Mouse (Mus musculus) retina, adult 2 months (tissue): ENCODE data around the gene Gm47955.
A peak's percentile ranks its signal among the peaks of the same experiment; 100 is the strongest.
"Not testable (repeated sequence)": the region's sequence is repeated elsewhere in the genome, so short reads cannot be mapped to it uniquely, and the experiment has no call there.

Experiments
- DNase-seq: peaks from one replicate; pipeline ENCODE4 v3.0.0-alpha.2; 2012; ENCODE audit warnings: low read depth, low spot score

The Gm47955 gene

GRCm38 (mm10) chr1:82959870-82960385, at the start of gene Gm47955:
TSS of gene Gm47955 (plus strand) at chr1:82960286.
- no peak for DNase-seq

GRCm38 (mm10) chr1:82913025-82913424, 47.1 kb upstream of the Gm47955 start, which contains the start of gene A030005L19Rik:
TSS of gene A030005L19Rik (plus strand) at chr1:82913325.
- DNase-seq = no peak

- not testable (repeated sequence) for DNase-seq
Observed at GRCm38 (mm10) chr1:82913434-82913833, 46.7 kb upstream of the Gm47955 start.

GRCm38 (mm10) chr1:82924650-82925049, 35.4 kb upstream of the Gm47955 start, which contains the start of gene A030014E15Rik:
TSS of gene A030014E15Rik (plus strand) at chr1:82924917.
- DNase-seq = no peak

GRCm38 (mm10) chr1:82930558-82930957, 29.5 kb upstream of the Gm47955 start:
- not testable (repeated sequence) for DNase-seq

GRCm38 (mm10) chr1:82931326-82931725, 28.8 kb upstream of the Gm47955 start, which contains the start of gene Gm6217:
TSS of gene Gm6217 (minus strand) at chr1:82931399.
- not testable (repeated sequence) for DNase-seq

- DNase-seq = no peak
Observed at GRCm38 (mm10) chr1:82938666-82939065, 21.4 kb upstream of the Gm47955 start.

- not testable (repeated sequence) for DNase-seq
Observed at GRCm38 (mm10) chr1:82942505-82942904, 17.6 kb upstream of the Gm47955 start.

- not testable (repeated sequence) for DNase-seq
Observed at GRCm38 (mm10) chr1:82943295-82943694, 16.8 kb upstream of the Gm47955 start, which contains the start of gene A030003K21Rik. TSS of gene A030003K21Rik (minus strand) at chr1:82943388.

- not testable (repeated sequence) for DNase-seq
Observed at GRCm38 (mm10) chr1:82946029-82946428, 14.1 kb upstream of the Gm47955 start.

GRCm38 (mm10) chr1:82948601-82949000, 11.5 kb upstream of the Gm47955 start:
- DNase-seq = no peak

- not testable (repeated sequence) for DNase-seq
Observed at GRCm38 (mm10) chr1:82955913-82956312, 4.2 kb upstream of the Gm47955 start, which contains the start of gene Gm7544. TSS of gene Gm7544 (minus strand) at chr1:82956013.

GRCm38 (mm10) chr1:82966413-82966812, 6.3 kb downstream of the Gm47955 start:
- no peak for DNase-seq

- no peak for DNase-seq
Observed at GRCm38 (mm10) chr1:82972046-82972445, 12.0 kb downstream of the Gm47955 start.

- no peak for DNase-seq
Observed at GRCm38 (mm10) chr1:82973244-82973643, 13.2 kb downstream of the Gm47955 start.

- no peak for DNase-seq
Observed at GRCm38 (mm10) chr1:82973901-82974300, 13.8 kb downstream of the Gm47955 start.

- no peak for DNase-seq
Observed at GRCm38 (mm10) chr1:82974342-82974741, 14.3 kb downstream of the Gm47955 start.

- DNase-seq = no peak
Observed at GRCm38 (mm10) chr1:82975750-82976149, 15.7 kb downstream of the Gm47955 start.

- DNase-seq = no peak
Observed at GRCm38 (mm10) chr1:82977840-82978239, 17.8 kb downstream of the Gm47955 start.

GRCm38 (mm10) chr1:82986738-82987137, 26.7 kb downstream of the Gm47955 start:
- no peak for DNase-seq

- DNase-seq = peak; percentile 38
Observed at GRCm38 (mm10) chr1:82987530-82988198, 27.6 kb downstream of the Gm47955 start.

GRCm38 (mm10) chr1:82991062-82991461, 31.0 kb downstream of the Gm47955 start:
- DNase-seq = no peak

- DNase-seq = no peak
Observed at GRCm38 (mm10) chr1:82991596-82991995, 31.5 kb downstream of the Gm47955 start.
